Mouse (Mus musculus) intestine, postnatal 0 days (tissue): ENCODE measurements at regions not wholly inside any gene's neighbourhood (a gene's known extent, or its start where the extent isn't known, plus 50 kb on each side); places are given as distances from the start of the nearest gene placed in this dataset.

Experiments used
- ATAC-seq: fragments of 200-750 bp; cut with Nextera tagmentation; 2 replicates; pipeline ENCODE4 v1.8.0; 2017; ENCODE audit warnings: mild to moderate bottlenecking, moderate TSS enrichment, moderate library complexity
- H3K27ac ChIP-seq: fragments of 300-500 bp; sonication (generic); 2 replicates; pipeline ENCODE4 v1.5.1; 2014; ENCODE audit warnings: mild to moderate bottlenecking, low read depth, low read length, moderate library complexity
- H3K27me3 ChIP-seq: fragments of 300-500 bp; sonication (generic); replicated peaks from 2 replicates; pipeline ENCODE4 v1.6.1; 2014; ENCODE audit warnings: low read length, mixed read lengths; ENCODE audit not compliant: control insufficient read depth, insufficient read depth
- H3K36me3 ChIP-seq: fragments of 300-500 bp; sonication (generic); 2 replicates; pipeline ENCODE4 v1.6.1; 2014; ENCODE audit warnings: mild to moderate bottlenecking, moderate library complexity; ENCODE audit not compliant: control insufficient read depth, insufficient read depth
- H3K4me1 ChIP-seq: fragments of 300-500 bp; sonication (generic); replicated peaks from 2 replicates; pipeline ENCODE4 v1.6.1; 2014; ENCODE audit warnings: antibody characterized with exemption, low read length, mixed read lengths; ENCODE audit not compliant: control insufficient read depth, insufficient read depth
- H3K4me2 ChIP-seq: fragments of 300-500 bp; sonication (generic); replicated peaks from 2 replicates; pipeline ENCODE4 v1.6.1; 2014; ENCODE audit warnings: low read depth, mild to moderate bottlenecking, moderate library complexity
- H3K4me3 ChIP-seq: fragments of 300-500 bp; sonication (generic); 2 replicates; pipeline ENCODE4 v1.5.1; 2014; ENCODE audit warnings: low read depth, low read length
- H3K9ac ChIP-seq: fragments of 300-500 bp; sonication (generic); 2 replicates; pipeline ENCODE4 v1.6.1; 2014; ENCODE audit warnings: mild to moderate bottlenecking, low read depth, low read length
- H3K9me3 ChIP-seq: fragments of 300-500 bp; sonication (generic); 2 replicates; pipeline ENCODE4 v1.6.1; 2016; ENCODE audit warnings: mixed run types; ENCODE audit not compliant: control insufficient read depth
- CTCF ChIP-seq: sonication (generic); IDR thresholded peaks from 2 replicates; pipeline ENCODE4 v1.5.1; 2016; ENCODE audit warnings: low read depth, mild to moderate bottlenecking, control low read depth, antibody characterized with exemption, moderate library complexity
- WGBS: fragments of 180-500 bp; shearing (Covaris S2); extraction: QIAGEN DNeasy Blood & Tissue Kit; methylation state at CpG from one replicate; pipeline ENCODE4 v1.1.7; 2014; 5-methylcytosine and 5-hydroxymethylcytosine counted together

- no peak overlapping the region for H3K27ac ChIP-seq
- H3K36me3 ChIP-seq = no peaks in the 10 kb centered on the region
- no peaks in the 10 kb centered on the region for H3K4me1 ChIP-seq
- WGBS = 89% methylated on average over 5 of the region's 5 CpGs
- no peak for ATAC-seq
- no peak overlapping the region for H3K9ac ChIP-seq
- H3K4me3 ChIP-seq = no peak overlapping the region
- no peak for TF ChIP-seq CTCF
- H3K9me3 ChIP-seq = no peaks in the 10 kb centered on the region
- no peak overlapping the region for H3K4me2 ChIP-seq
- no peaks in the 10 kb centered on the region for H3K27me3 ChIP-seq
Observed at GRCm38 (mm10) chr11:71912626-71913025, 124.7 kb downstream of the Aipl1 start.

GRCm38 (mm10) chr11:71911284-71911683, 126.0 kb downstream of the Aipl1 start:
- WGBS = 82% methylated on average over 5 of the region's 5 CpGs
- ATAC-seq = no peak

GRCm38 (mm10) chr11:71908616-71909015, 128.7 kb downstream of the Aipl1 start:
- no peaks in the 10 kb centered on the region for H3K36me3 ChIP-seq
- H3K27me3 ChIP-seq = no peaks in the 10 kb centered on the region
- WGBS = 28% methylated on average over 7 of the region's 7 CpGs
- no peak overlapping the region for H3K27ac ChIP-seq
- no peak overlapping the region for H3K4me3 ChIP-seq
- H3K9ac ChIP-seq = no peak overlapping the region
- TF ChIP-seq CTCF = no peak
- H3K4me2 ChIP-seq = no peak overlapping the region
- no peaks in the 10 kb centered on the region for H3K9me3 ChIP-seq
- no peaks in the 10 kb centered on the region for H3K4me1 ChIP-seq
- no peak for ATAC-seq

More at GRCm38 (mm10) chr11:71911284-71911683, 126.0 kb downstream of the Aipl1 start:
- Histone ChIP-seq H3K9me3 (no peaks in the 10 kb centered on the region), H3K27ac (no peak overlapping the region), H3K4me3 (no peak overlapping the region), H3K27me3 (no peaks in the 10 kb centered on the region), H3K4me2 (no peak overlapping the region), H3K4me1 (no peaks in the 10 kb centered on the region), H3K36me3 (no peaks in the 10 kb centered on the region), H3K9ac (no peak overlapping the region)
- no peak for TF ChIP-seq CTCF

GRCm38 (mm10) chr11:71903020-71903410, 134.3 kb downstream of the Aipl1 start:
- 42% methylated on average over 2 of the region's 2 CpGs for WGBS

GRCm38 (mm10) chr11:71902304-71903019, 134.8 kb downstream of the Aipl1 start:
- H3K36me3 ChIP-seq = no peaks in the 10 kb centered on the region
- TF ChIP-seq CTCF = no peak
- H3K4me3 ChIP-seq = no peak overlapping the region
- no peak overlapping the region for H3K9ac ChIP-seq
- H3K27me3 ChIP-seq = no peaks in the 10 kb centered on the region
- no peak overlapping the region for H3K27ac ChIP-seq
- H3K4me1 ChIP-seq = no peaks in the 10 kb centered on the region
- WGBS = 61% methylated on average over 10 of the region's 10 CpGs
- no peaks in the 10 kb centered on the region for H3K9me3 ChIP-seq
- H3K4me2 ChIP-seq = no peak overlapping the region
- no peak for ATAC-seq

More at GRCm38 (mm10) chr11:71903020-71903410, 134.3 kb downstream of the Aipl1 start:
- Histone ChIP-seq H3K27ac (no peak overlapping the region), H3K4me3 (no peak overlapping the region), H3K4me2 (no peak overlapping the region), H3K36me3 (no peaks in the 10 kb centered on the region), H3K27me3 (no peaks in the 10 kb centered on the region), H3K9me3 (no peaks in the 10 kb centered on the region), H3K4me1 (no peaks in the 10 kb centered on the region), H3K9ac (no peak overlapping the region)
- ATAC-seq = no peak
- TF ChIP-seq CTCF = no peak

DNA sequence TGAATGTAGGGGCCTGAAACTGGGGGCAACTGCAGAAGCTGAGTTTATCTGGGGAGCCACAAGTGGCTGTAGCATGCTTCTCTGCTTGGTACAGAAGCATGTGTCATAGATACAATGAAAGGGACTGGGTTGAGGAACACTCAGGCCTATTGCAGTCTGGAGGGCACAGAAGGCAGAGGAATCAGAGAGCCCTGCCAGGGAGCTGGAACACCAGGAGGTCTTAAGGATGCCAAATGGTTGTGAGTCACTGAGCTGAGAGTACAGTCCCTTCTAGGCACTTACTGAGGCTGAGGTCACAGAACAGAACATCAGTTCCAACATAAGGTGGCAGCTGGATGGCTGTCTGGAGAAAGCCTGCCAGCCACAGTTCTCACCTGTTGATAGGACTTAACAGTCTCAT, 136.5 kb downstream of the Aipl1 start:
- Histone ChIP-seq H3K4me1 (no peaks in the 10 kb centered on the region), H3K9me3 (no peaks in the 10 kb centered on the region), H3K27ac (no peak overlapping the region), H3K36me3 (no peaks in the 10 kb centered on the region), H3K27me3 (no peaks in the 10 kb centered on the region), H3K4me3 (no peak overlapping the region), H3K9ac (no peak overlapping the region), H3K4me2 (no peak overlapping the region)
- ATAC-seq = no peak
- TF ChIP-seq CTCF = no peak
